Mouse (Mus musculus) adrenal gland, postnatal 25 days (tissue): ENCODE measurements at regions not wholly inside any gene's neighbourhood (a gene's known extent, or its start where the extent isn't known, plus 50 kb on each side); places are given as distances from the start of the nearest gene placed in this dataset.

Experiments used
- DNase-seq: peaks from one replicate; pipeline ENCODE4 v3.0.0; 2021; ENCODE audit warnings: mixed read lengths

DNA sequence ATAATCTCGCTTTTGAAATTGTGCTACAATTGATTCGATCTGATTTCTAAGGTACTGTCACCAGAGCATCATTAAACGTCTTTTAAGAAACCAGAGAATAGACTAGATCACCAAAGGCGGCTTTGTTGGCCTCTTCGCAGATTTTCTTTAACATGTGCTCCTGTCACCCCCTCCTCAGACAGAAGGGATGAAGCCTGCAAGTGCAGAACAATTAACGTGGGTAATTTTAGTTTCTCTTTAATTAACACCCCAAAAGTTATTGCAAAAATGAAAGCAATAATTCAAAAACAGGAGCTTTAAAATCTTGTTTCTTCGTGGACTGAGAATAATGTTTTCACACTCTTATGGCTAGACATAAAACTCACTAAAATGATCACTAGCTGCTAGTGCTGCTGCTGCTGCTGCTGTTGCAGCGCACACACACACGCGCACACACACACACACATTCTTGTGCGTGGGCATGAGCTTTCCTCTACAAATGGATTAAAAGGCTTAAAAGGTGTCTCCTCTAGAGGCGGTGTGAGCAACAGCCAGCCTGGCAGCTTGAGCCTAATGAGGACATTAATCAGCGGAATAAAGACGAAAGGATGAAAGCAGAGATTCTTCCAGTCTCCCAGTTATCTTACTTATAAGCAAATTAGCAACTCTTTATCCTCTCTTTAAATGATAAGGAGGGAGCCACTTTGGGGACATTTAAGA is 550.5 kb upstream of the Btbd3 start:
- DNase-seq = no peak

DNA sequence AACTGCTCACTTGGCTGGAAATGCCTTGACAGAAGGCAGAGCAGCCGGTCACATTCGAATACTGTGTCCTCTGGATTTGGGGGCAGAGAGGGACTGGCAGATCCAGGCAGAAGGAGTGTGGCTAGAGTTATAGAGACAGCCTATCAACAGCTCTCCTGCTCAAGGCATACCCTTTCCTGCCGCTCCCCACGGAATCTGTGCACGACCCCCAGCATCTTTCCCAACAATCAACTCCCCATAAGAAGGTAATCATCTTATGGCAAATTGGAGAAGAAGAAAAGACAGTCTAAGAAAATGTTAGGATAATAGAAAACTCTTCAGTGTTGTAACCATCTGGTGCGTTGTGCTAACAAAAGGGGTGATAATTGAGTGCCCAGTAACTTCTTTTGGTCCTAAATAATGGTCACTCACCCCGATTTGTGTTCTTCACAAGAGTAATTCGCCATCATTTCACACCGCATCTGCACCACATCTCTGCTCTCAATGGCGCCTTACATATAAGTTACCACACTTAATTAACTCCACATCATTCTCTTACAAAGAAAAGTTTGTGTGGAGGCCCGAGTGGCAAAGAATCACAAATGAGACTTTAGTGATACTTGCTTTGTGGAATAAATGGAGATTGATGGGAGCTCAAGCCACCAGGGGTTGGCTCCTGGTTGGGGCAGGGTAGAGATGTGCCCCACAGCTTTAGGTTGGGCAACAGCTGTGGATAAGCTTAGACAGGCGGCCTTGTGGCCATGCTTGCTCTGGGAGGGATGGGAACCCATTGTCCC is 551.2 kb upstream of the Btbd3 start:
- DNase-seq = no peak

DNA sequence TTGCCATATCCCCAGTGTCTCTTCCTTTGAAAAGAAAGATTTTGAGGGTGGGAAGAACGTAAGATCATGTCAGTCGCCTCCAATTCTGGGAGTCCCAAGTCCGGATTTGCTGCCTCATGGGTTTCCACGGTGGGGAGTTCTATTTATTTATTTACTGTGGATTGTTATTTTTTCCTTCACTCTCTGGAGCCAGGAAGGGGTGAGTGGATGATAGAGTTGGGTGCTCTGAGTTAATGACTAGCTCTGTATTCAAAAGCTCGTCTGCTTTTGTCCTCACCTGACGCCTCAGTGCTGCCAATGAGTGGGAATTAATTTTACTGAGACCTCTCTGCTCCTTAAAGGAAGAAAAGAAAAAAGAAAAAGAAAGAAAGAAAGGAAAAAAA is 551.8 kb upstream of the Btbd3 start:
- no peak for DNase-seq

DNA sequence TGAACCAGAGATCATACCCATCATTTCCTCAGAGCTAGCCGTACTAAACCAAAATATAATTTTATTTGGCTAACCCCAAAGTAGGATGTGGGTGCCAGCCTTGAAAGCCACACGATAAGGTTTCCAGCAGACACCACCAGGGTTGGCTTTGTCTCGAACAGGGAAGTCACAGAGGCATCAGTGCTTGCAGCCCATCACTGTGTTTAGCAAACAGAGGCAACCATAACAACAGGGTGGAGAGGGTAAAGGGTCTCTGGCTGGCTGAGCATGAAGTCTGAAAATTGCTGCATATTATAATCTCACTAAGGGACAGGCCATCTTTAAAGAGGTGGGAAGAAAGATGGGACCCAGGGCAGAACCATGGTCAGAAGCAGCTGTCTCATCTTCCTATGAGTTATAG is 552.3 kb upstream of the Btbd3 start:
- no peak for DNase-seq

DNA sequence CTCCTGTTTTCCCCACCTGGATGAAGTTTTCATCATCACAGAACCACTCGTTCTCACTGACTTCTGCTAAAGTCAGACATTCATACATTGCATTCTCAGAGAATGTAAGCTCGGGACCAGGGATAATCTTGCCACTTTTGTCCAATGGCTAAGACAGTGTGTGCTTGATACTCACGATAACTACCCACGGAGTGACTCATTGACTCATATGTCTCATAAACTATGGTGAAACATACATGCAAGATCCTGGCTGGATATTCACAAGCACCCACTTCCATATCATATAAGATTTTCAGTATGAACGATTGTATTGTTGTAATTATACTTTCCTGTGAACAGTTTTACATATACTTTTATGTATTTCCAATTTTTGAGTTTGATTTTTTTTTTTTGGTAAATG is 560.5 kb upstream of the Btbd3 start:
- DNase-seq = no peak

DNA sequence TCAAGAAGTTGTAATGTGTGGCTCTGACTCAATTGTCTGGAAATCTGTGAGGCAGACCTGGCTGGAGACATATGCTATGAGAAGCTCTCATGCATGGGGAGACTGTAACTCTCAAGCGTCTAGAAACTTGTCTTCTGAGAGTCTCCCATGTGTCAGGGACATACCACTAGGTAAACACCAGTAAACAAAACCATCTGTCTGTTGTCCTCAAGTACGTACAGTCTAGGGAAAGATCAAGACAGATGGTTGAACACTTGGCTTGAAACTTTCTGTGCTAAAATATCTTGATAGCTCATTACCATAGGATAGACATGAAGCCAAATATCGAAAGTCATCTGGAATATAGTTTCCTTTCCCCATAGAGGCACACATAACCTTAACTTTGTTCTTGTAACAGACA is 562.3 kb upstream of the Btbd3 start:
- DNase-seq = no peak

- DNase-seq = no peak
These were observed 569.2 kb upstream of the Btbd3 start for GRCm38 (mm10) chr2:137687208-137687607.

- no peak for DNase-seq
These were observed 569.6 kb upstream of the Btbd3 start for GRCm38 (mm10) chr2:137686735-137687134.

- no peak for DNase-seq
These were observed 565.3 kb upstream of the Jag1 start for GRCm38 (mm10) chr2:137681762-137682161.

DNA sequence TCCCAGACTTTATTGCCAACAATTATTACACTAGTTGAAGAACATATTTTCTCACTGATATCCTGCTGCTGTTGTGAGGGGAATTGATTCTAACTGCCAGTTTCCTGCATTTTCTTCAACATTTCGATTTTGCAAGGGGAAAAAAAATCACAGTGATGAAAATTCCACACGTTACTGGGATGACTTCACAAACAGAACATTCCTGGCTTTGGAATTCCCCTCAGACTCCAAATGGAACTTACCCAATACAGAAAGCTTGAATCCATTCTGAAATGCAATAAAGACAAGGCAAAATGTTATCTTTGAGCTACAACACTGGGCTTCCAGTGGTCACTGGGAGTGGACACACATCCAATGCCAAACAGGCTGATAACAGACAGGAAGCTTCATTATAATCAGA is 546.7 kb upstream of the Jag1 start:
- DNase-seq = no peak

DNA sequence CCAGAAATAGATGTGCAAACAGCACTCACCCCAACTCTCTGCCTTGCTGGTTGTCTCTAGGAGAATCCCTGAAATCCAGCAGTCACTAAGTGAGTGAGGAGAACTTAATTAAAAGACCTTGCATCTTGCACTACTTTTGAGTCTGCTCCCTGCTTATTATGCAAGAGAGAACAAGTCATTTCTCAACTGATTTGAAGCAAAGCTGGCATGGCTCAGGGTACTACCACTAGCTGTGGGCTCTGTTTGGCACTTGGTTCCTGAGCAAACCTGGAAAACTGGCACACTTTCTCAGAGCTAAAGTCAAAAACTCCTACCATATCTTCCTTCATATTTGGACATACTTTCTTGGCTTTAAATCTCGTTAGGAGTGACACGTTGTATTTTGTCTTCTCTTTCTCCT is 545.8 kb upstream of the Jag1 start:
- no peak for DNase-seq

DNA sequence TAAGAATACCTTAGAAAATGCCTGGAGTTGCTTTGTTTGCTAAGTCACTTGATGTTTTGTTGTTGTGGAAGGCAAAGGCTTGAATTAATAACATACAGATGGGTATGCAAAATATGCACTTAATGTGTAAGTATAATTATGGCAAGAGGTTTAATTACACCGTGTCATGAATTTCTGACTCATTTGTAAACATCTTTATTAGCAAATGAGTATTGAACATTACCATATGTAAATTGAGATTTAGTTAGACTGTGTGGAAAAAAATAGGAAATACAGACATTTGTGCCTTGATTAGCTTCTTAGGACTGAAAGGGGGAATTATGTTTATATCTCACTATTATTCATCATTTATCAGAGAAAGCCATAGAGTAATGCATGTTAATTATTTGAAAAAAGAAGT is 544.0 kb upstream of the Jag1 start:
- no peak for DNase-seq

DNA sequence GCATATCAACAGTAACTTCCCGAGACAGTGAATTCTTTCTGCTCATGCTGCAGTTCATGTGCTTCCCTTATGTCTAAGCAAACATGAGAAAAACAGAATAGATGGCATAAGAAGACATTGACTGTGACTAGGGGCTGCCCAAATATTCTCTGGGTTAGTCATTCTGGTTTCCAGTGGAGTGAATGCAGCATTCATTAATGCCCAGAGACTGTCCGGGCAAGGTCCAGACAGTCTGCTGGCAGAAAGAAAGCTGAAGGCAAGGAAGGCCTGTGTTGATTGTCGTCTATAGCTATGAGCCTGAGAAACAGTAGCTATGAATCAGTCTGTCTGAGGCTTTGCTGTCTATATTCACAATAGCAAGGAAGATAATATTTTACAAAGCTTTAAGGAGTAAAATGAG is 537.9 kb upstream of the Jag1 start:
- no peak for DNase-seq

GRCm38 (mm10) chr2:137644160-137644559 is 527.7 kb upstream of the Jag1 start:
- no peak for DNase-seq

DNA sequence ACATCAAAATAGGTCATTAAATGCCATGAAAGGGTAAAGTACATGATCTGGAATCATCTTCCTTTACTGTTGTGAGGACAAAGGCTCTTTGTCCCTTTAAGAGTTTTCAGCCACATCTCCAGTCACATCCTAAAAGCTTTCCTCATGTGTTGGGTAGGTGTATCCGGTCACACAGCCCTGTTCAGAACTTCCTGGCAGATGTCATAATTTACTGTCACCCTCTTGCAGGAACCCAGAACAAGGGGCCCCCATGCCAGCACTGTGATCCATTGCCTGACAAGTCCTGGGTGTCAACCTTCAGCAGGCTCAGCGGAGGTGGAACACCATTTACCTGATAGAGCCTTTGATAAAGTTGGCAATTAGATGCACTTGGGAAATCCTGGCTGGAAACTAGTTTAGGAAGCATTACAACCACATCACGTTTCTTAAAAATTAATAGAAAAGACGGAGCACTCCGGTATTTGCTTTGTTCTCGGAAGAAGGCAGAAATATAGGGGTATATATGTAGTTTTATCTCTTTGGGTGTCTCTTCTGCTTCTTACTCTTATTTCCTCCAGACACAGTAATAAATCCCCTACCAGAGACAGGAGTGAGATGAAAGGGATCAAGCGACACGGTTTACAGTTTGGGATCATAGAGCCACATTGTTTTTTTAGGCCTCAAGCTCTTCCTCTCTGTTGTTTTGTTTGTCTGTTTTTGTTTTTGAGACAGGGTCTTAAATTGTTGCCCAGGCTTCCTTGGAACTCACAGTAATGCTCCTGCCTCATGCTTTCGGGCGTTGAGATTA is 527.0 kb upstream of the Jag1 start:
- peak; percentile 1 for DNase-seq

GRCm38 (mm10) chr2:137635019-137635621 is 518.7 kb upstream of the Jag1 start:
- DNase-seq = no peak

DNA sequence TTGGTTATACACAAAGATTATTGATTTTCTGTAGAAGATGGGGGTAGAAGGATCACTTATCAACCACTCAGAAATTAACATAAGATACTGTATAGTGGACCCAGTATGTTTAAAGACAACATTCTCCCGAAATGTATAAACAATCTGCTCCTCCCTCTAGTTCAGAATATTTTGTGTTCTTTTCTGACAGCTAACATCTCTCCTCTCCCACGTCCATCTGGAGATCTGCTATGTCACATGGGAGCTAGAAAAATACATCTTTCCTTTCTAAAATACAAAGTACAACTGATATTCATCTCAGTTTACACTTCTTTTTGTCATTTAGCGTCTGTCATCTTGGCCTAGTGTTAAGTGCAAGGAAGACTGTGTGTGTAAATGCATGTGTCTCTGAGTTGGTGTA is 500.2 kb upstream of the Jag1 start:
- DNase-seq = no peak

- DNase-seq = no peak
These were observed 497.3 kb upstream of the Jag1 start for GRCm38 (mm10) chr2:137613791-137614190.

GRCm38 (mm10) chr2:137608506-137608905 is 492.1 kb upstream of the Jag1 start:
- DNase-seq = no peak

- no peak for DNase-seq
These were observed 481.7 kb upstream of the Jag1 start for GRCm38 (mm10) chr2:137598136-137598535.

- DNase-seq = no peak
These were observed 478.1 kb upstream of the Jag1 start for GRCm38 (mm10) chr2:137594509-137594908.

DNA sequence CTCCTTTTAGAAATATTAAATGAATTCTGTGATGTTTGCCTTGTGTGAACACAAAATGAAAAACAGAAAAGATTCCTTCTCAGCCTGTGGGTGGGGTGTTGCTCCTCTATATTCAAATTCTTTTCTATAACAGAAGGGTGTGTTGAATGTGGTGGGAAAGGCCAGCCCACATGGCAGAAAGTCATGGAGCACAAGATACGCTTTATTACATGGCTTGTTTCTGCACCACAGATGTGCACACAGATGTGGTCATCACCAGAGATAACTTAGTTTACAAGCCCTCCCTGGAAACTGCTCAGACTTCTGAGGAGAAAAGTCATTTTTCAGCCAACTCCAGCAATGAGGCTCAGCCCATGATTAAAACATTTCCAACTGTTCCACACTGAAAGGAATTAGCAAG is 475.1 kb upstream of the Jag1 start:
- DNase-seq = no peak

GRCm38 (mm10) chr2:137581491-137581890 is 465.0 kb upstream of the Jag1 start:
- DNase-seq = no peak
